Mouse (Mus musculus): Measurements from ENCODE around the gene S100pbp.

S100pbp gene

GRCm38 (mm10) chr4:129130149-129130548, 59.4 kb downstream of the S100pbp start:
- DNase-seq (ENCODE audit: low read depth, low spot score): no peak

- no peak for DNase-seq (ENCODE audit: low read depth, low spot score)
These were observed 60.1 kb downstream of the S100pbp start for GRCm38 (mm10) chr4:129129387-129129786.

- no peak for DNase-seq (ENCODE audit: low read depth, low spot score)
These were observed 60.8 kb downstream of the S100pbp start for GRCm38 (mm10) chr4:129128582-129129338.

DNA sequence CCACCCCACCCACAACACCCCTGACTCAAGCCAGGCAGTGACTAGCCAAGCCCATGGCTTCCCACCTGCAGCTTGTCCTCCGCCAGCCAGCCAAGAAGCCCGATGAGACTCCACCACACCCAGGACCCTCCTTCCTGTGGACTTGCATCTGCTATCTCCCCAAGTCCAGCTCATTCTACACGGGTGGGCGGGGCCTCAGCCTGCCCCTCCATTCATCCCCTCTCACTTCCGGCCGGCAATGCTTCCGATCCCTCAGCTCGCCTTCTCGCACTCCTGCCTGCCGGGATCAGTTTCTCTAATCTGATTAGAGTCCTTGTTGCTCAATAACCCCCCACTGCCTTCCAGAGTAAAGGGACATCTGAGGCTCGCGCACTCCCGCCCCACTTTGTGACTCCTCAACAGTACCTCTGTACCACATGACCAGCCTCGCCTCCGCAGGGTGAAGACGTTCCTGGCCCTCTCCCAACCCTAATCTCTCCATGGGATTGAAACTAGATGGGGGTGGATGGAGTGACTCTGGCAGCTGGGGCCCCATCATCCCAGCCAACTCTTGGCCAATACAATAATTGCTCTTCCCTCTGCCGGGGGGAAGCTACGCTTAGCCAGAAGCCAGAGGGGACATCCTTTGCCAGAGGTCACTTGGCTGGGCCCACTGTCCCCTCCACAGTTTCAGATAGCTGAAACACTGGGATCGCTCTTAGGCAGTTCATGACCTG, 63.6 kb downstream of the S100pbp start:
- no peak for DNase-seq (ENCODE audit: low read depth, low spot score)

GRCm38 (mm10) chr4:129124652-129125146, 64.8 kb downstream of the S100pbp start:
- no peak for DNase-seq (ENCODE audit: low read depth, low spot score)

GRCm38 (mm10) chr4:129122719-129123118, 66.8 kb downstream of the S100pbp start:
- no peak for DNase-seq (ENCODE audit: low read depth, low spot score)

DNA sequence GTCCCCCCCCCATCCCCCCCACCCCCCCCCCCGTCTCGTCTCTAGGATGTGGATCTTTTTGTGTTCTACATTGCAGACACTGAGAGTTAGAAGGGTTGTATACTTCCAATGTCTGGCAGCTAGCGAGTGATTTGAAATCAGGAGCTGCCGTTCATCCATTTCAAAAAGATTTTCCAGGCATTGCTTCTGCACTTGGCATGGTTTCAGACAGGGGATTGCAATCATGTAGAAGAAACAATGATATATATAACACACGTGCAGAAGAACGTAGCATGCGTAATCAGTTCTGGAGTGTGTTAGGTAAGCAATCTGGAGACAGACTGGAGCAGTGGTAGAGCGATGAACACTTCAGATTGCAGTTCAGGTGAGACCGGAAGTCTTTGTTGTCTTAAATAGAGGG, 67.4 kb downstream of the S100pbp start:
- no peak for DNase-seq (ENCODE audit: low read depth, low spot score)

- DNase-seq (ENCODE audit: low read depth, low spot score): no peak
These were observed 67.9 kb downstream of the S100pbp start, which contains the start of gene Hpca for GRCm38 (mm10) chr4:129121569-129122086. Gene Hpca (minus strand): TSS chr4:129122036.

DNA sequence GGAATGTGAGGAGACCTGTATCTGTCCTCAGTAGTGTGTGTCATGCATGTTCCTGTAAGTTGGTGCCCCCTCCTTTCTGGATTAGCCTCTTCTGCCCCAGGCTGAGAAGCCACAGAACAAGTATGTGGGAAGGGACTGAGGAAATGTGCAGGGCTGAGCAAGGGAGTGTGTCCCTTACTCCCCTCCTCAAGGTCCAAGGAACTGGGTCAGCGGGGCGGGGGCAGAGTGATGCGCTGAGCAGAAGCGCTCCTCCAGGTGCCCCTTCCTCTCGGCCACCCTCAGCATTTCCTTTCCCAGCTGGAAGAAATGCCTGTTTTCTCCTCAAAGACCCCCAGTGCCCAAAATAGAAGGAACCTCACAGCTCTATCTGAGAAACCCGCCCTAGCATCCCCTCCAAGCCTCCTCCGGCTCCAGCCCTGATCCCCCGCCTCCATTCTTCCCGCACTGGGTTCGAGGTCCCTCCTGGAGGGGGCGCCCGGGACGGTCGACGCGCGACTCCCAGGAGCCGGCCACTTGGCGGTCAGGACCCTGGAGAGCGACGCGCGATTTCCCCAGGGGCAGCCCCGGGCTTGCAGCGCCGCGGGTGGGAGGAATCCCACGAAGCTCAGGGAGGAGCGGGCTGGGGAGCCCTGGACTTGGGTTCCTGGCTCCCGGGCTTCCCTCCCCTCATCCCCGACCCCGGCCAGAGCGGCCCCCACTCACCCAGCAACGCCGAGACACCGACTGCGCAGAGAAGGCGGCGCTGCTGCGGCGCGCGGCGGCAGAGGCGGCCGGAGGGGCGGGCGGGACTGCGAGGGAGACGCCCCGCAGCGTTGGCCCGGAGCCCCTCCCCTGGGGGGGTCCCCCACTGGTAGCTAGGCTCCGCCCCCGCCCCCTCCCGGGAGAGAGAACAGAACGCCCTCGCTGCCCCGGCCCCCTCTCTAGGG, 68.7 kb downstream of the S100pbp start:
- DNase-seq (ENCODE audit: low read depth, low spot score): no peak

- DNase-seq (ENCODE audit: low read depth, low spot score): no peak
These were observed 69.8 kb downstream of the S100pbp start for GRCm38 (mm10) chr4:129119708-129120107.

DNA sequence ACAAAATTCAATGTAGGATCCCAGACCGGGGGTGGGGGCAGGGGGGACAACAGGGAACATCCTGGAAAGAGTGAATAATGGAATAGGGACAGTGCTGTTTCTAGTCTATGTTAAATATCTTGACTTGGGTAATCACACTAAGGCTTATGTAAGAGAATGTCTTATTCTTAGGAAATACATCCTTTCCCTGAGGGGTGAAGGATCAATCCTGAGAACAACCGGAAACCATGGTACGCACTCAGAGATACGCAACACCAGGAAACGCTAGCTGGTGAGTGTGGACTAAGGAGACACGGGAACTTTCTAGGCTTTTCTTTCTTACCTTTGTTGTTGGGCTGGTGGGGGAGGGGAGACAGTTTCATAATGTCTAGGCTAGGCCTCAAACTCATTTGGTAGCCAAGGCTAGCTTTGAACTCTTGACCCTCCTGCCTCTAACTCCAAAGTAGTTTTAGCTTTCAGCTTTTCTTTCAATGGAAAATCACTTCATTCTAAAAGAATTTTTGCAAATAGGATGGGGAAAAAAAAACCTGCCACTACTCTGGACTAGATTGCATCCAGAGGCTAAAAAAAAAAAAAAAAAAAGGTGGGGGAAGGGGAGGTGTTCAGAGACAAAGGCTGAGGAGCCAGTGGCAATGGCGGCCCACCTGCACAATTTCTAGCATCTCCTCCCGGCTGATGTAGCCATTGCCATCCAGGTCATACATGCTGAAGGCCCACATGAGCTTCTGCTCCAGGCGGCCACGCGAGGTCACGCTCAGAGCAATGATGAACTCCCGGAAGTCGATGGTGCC, 71.6 kb downstream of the S100pbp start:
- DNase-seq (ENCODE audit: low read depth, low spot score): no peak

DNA sequence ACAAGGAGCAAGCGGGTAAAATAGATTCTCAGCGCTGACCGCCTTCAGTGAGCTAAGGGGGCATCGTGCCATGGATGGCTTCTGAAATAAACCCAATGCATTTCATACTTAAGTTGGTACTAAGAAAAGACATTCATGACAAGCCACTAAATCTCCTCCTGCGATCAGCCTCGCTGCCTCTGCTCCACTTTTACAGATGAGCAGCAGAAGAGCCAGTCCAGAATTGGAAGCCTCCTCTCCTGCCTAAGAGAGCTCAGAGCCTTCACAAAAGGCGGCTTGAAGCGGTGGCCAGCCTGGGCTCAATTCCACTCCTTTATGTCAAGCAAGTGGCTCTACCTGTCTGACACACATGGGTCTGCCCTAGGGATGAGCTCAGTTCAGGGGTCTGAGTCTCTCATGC, 72.8 kb downstream of the S100pbp start:
- no peak for DNase-seq (ENCODE audit: low read depth, low spot score)

- DNase-seq (ENCODE audit: low read depth, low spot score): peak; percentile 93
These were observed 76.2 kb downstream of the S100pbp start for GRCm38 (mm10) chr4:129113083-129113988.

DNA sequence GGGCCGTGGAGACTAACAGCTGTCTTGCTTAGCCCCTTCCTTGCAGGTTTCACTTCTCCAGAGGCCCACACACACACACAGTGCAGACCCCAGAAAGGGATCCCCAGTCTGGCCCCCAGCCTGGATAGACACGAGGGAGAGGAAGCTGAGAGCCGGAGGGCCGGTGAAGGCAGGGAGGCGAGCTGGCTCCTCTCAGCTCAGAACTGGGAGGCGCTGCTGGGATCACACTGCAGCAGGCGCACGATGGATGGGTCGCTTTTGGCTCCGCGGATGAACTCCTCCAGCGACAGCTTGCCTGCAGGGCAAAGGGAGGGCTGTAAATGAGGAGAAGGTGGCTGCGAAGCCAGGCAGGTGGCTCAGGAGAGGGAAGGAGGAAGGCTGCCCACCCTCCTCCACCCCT, 77.3 kb downstream of the S100pbp start:
- no peak for DNase-seq (ENCODE audit: low read depth, low spot score)

GRCm38 (mm10) chr4:129111350-129111749, 78.2 kb downstream of the S100pbp start:
- DNase-seq (ENCODE audit: low read depth, low spot score): no peak

GRCm38 (mm10) chr4:129110804-129111203, 78.7 kb downstream of the S100pbp start:
- no peak for DNase-seq (ENCODE audit: low read depth, low spot score)

DNA sequence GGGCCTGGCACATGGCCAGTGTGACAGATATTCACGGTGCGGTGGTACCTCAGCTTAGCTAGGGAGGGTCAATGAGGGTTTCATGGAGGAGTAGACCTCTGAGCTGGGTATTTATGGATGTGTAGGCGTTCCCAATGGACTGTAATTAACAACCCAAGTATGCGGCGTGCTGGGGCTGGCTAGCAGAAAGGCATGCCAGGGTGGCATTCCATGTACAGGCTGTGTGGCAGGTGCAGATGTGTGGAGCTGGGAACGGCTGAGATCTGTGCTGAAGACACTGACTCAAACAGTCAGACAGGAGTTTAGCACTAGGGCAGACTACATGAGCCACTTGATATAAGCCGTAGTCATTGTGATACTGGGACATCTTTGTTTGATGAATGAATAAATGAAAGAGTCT, 80.9 kb downstream of the S100pbp start:
- no peak for DNase-seq (ENCODE audit: low read depth, low spot score)

- no peak for DNase-seq (ENCODE audit: low read depth, low spot score)
These were observed 82.1 kb downstream of the S100pbp start for GRCm38 (mm10) chr4:129107348-129107899.

- no peak for DNase-seq (ENCODE audit: low read depth, low spot score)
These were observed 83.5 kb downstream of the S100pbp start for GRCm38 (mm10) chr4:129106073-129106472.

Data from telencephalon, adult 2 months (tissue).